Mouse (Mus musculus): ENCODE measurements around the gene Gapvd1. TPM values are rescaled to one million over a fixed set of nuclear protein-coding genes. Genes with fewer than 3 reads are reported as not detected.
"Not testable (repeated sequence)": the region's sequence is repeated elsewhere in the genome, so short reads cannot be mapped to it uniquely, and the experiment has no call there.

Gene Gapvd1
- polyA plus RNA-seq, 1 experiment from 2014 or later: 60.7 TPM

DNA sequence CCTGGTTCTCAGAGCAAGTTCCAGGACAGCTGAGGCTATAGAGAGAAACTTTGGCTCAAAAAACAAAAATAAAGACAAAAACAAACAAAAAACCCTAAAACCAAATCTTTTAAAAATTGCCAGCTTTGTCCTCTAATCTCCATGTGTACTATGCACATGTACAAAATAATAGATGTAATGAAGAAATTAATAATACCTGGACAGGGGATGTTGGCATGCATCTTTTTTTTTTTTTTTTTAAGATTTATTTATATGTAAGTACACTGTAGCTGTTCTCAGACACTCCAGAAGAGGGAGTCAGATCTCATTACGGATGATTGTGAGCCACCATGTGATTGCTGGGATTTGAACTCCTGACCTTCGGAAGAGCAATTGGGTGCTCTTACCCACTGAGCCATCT is 37.5 kb upstream of the Gapvd1 start:
- H3K36me3 ChIP-seq: peaks cover 26% of the 10 kb centered on the region
- WGBS: 85% methylated on average over 2 of the region's 2 CpGs
- not testable (repeated sequence) for H3K9me3 ChIP-seq (replicated peaks); H3K9ac ChIP-seq; H3K27me3 ChIP-seq; H3K4me1 ChIP-seq (replicated peaks); H3K4me3 ChIP-seq; ATAC-seq (replicated peaks; ENCODE audit: insufficient number of reproducible peaks, insufficient read depth, low FRiP score, low read depth); H3K27ac ChIP-seq; H3K4me2 ChIP-seq

DNA sequence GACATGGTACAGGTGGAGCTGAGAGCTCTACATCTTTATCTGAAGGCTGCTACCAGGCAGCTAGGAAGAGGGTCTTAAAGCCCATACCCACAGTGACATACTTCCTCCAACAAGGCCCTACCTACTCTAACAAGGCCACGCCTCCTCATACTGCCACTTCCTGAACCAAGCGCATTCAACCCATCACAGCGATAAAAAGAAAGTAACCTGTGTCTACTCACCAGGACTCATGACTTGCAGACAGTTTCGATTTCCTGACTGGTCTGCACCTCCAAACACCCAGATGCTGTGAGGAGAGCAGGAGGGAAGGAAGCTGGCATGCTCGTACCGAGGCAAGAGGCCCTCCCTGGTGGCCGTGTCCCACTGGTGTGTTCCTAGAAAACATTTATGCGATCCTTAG is 35.2 kb upstream of the Gapvd1 start:
- H3K4me1 ChIP-seq (replicated peaks): peaks cover 6% of the 10 kb centered on the region
- ATAC-seq (replicated peaks; ENCODE audit: insufficient number of reproducible peaks, insufficient read depth, low FRiP score, low read depth): no peak
- H3K27ac ChIP-seq: no peak overlapping the region
- no peak overlapping the region for H3K9ac ChIP-seq
- H3K36me3 ChIP-seq: peaks cover 28% of the 10 kb centered on the region
- no peaks in the 10 kb centered on the region for H3K9me3 ChIP-seq (replicated peaks)
- no peak overlapping the region for H3K4me2 ChIP-seq
- H3K27me3 ChIP-seq: no peaks in the 10 kb centered on the region
- no peak overlapping the region for H3K4me3 ChIP-seq
- 82% methylated on average over 8 of the region's 8 CpGs for WGBS

DNA sequence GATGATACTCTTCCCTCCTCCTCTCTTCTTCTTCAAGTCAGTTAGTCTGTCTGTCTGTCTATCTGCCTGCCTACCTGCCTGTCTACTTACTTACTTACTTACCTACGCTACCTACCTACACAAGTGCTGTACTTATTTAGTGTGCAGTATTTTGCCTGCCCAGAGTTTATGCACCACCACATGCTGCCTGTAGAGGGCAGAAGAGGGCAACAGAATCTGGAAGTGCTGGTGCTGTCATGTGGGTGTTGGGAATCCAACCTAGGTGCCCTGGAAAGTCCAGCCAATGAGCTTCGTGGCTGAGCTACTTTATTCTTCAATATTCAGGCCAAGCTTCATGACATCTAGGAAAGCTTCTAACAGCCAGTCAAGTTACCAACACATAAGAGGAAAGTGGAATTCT is 29.1 kb upstream of the Gapvd1 start:
- 81% methylated on average over 2 of the region's 2 CpGs for WGBS
- no peak for ATAC-seq (replicated peaks; ENCODE audit: insufficient number of reproducible peaks, insufficient read depth, low FRiP score, low read depth)
- Histone ChIP-seq H3K27me3 (no peaks in the 10 kb centered on the region), H3K4me2 (no peak overlapping the region), H3K36me3 (peaks cover 30% of the 10 kb centered on the region), H3K9me3 (replicated peaks) (no peaks in the 10 kb centered on the region), H3K27ac (no peak overlapping the region), H3K4me3 (no peak overlapping the region), H3K4me1 (replicated peaks) (peaks cover 11% of the 10 kb centered on the region), H3K9ac (no peak overlapping the region)

DNA sequence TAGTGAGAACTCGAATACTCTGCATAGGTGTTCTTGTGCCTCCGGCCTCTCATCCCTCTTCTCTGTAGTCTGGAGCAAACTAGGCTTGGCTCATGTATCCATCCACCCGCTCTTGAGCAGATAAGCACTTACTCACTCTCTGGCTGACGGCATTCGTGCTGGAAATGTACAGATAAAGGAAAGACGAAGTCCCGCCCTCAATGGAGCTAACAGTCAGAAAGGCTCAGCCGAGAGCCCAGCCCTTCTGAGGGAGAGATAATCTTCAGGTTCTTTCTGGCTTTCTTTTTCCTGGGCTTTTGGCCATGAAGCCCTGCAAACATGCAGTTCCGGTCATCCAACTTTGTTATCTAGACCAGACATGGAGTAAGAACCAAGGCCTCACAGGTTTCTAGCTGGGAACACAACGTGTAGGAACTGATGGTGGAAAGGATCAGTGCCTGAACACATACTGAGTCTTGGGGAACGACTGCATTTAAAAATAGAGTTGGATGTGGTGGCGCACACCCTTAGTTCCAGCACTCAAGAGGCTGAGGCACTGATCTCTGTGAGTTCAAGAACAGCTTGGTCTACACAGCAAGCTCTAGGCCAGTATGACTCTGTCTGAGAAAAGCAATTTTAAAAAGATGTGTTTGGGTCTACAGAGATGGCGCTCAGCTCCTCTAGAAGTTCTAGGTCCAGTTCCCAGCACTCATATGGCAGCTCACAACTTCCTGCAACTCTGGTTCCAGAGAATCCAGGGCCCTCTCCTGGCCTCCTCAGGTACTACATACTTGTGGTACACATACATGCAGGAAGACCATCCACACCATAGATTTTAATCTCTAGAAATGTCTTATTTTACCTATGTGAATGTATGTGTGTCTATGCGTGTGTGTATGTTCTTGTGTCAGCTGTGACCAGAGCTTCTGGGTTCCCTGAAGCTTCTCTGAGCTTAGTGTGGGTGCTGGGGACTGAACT is 28.3 kb upstream of the Gapvd1 start:
- Histone ChIP-seq H3K4me2 (peak overlapping the region; percentile 15; the same call in 1 of the 2 replicates), H3K9me3 (replicated peaks) (no peaks in the 10 kb centered on the region), H3K4me1 (replicated peaks) (peaks cover 5% of the 10 kb centered on the region), H3K36me3 (peaks cover 30% of the 10 kb centered on the region), H3K27me3 (no peaks in the 10 kb centered on the region), H3K27ac (peak overlapping the region; percentile 47), H3K9ac (no peak overlapping the region), H3K4me3 (no peak overlapping the region)
- peak; percentile 73 for ATAC-seq (replicated peaks; ENCODE audit: insufficient number of reproducible peaks, insufficient read depth, low FRiP score, low read depth)
- WGBS: 55% methylated on average over 14 of the region's 14 CpGs

DNA sequence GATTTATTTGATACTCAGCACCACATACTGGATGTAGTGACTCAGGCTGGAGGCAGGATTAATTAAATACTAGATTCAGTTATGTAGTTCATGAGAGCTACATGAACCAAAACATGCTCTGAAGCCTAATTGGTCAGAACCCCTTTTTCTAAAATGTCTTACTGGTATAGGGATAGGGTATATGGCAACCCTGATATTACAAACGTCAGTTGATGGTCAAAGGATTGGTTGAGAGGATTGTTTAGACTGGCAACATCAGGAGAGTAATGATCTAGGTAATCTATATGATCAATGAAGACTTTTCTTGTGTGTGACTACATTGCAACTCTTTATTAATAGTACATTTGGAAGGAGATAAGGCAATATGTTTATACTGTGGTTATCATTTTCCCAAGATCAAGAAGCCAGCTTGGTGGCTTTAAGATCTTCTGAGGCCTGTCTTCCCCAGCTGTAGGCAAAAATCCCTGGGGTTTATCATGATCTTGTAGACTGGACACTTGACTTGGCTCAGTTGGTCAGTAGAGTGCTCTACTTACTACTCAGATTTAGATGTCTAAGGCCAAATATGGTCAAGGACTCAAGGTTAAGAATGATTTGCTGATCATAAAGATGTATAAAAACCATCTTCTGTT is 22.3 kb upstream of the Gapvd1 start:
- ATAC-seq (replicated peaks; ENCODE audit: insufficient number of reproducible peaks, insufficient read depth, low FRiP score, low read depth): no peak
- Histone ChIP-seq H3K9me3 (replicated peaks) (no peaks in the 10 kb centered on the region), H3K4me2 (peak overlapping the region; percentile 66; the same call in 1 of the 2 replicates), H3K27me3 (no peaks in the 10 kb centered on the region), H3K4me3 (no peak overlapping the region), H3K4me1 (replicated peaks) (peaks cover 44% of the 10 kb centered on the region), H3K36me3 (peaks cover 54% of the 10 kb centered on the region), H3K9ac (no peak overlapping the region), H3K27ac (no peak overlapping the region)
- WGBS: 58% methylated on average over 1 of the region's 1 CpGs

DNA sequence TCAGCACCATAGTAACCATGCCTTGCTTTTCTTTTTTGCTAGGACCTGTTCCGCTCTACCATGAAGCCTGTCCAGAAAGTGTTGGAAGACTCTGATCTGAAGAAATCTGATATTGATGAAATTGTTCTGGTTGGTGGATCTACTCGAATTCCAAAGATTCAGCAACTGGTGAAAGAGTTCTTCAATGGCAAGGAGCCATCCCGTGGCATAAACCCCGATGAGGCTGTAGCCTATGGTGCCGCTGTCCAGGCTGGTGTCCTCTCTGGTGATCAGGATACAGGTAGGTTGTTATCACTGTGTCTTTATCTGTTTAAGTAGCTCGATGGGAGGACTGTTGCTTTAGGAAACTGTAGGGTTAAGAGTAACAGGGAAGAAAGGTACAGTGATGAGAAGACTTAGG is 19.5 kb upstream of the Gapvd1 start:
- H3K4me3 ChIP-seq: peak overlapping the region; percentile 85
- H3K27me3 ChIP-seq: no peaks in the 10 kb centered on the region
- H3K9ac ChIP-seq: no peak overlapping the region
- H3K4me2 ChIP-seq: peak overlapping the region; percentile 66
- peaks cover 48% of the 10 kb centered on the region for H3K36me3 ChIP-seq
- peaks cover 50% of the 10 kb centered on the region for H3K4me1 ChIP-seq (replicated peaks)
- 81% methylated on average over 6 of the region's 6 CpGs for WGBS
- no peak overlapping the region for H3K27ac ChIP-seq
- no peaks in the 10 kb centered on the region for H3K9me3 ChIP-seq (replicated peaks)
- ATAC-seq (replicated peaks; ENCODE audit: insufficient number of reproducible peaks, insufficient read depth, low FRiP score, low read depth): no peak

DNA sequence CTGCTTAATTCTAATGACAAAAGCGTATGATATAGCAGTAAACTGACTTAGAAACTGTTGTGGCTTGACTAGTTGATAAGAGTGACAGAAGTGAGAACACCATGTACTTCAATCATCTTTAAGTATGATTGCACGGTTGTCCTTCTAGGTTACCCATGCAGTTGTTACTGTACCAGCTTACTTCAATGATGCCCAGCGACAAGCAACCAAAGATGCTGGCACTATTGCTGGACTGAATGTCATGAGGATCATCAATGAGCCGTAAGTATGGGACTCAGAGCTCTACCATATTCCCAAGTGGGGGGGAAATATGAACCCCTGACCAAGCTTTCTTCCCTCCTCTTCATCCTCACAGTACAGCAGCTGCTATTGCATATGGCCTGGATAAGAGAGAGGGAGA is 18.6 kb upstream of the Gapvd1 start:
- H3K36me3 ChIP-seq: peaks cover 48% of the 10 kb centered on the region
- peak overlapping the region; percentile 66 for H3K4me2 ChIP-seq
- no peaks in the 10 kb centered on the region for H3K9me3 ChIP-seq (replicated peaks)
- no peak overlapping the region for H3K27ac ChIP-seq
- WGBS: 79% methylated on average over 4 of the region's 4 CpGs
- ATAC-seq (replicated peaks; ENCODE audit: insufficient number of reproducible peaks, insufficient read depth, low FRiP score, low read depth): no peak
- H3K4me1 ChIP-seq (replicated peaks): peaks cover 50% of the 10 kb centered on the region
- no peaks in the 10 kb centered on the region for H3K27me3 ChIP-seq
- no peak overlapping the region for H3K9ac ChIP-seq
- H3K4me3 ChIP-seq: peak overlapping the region; percentile 85

DNA sequence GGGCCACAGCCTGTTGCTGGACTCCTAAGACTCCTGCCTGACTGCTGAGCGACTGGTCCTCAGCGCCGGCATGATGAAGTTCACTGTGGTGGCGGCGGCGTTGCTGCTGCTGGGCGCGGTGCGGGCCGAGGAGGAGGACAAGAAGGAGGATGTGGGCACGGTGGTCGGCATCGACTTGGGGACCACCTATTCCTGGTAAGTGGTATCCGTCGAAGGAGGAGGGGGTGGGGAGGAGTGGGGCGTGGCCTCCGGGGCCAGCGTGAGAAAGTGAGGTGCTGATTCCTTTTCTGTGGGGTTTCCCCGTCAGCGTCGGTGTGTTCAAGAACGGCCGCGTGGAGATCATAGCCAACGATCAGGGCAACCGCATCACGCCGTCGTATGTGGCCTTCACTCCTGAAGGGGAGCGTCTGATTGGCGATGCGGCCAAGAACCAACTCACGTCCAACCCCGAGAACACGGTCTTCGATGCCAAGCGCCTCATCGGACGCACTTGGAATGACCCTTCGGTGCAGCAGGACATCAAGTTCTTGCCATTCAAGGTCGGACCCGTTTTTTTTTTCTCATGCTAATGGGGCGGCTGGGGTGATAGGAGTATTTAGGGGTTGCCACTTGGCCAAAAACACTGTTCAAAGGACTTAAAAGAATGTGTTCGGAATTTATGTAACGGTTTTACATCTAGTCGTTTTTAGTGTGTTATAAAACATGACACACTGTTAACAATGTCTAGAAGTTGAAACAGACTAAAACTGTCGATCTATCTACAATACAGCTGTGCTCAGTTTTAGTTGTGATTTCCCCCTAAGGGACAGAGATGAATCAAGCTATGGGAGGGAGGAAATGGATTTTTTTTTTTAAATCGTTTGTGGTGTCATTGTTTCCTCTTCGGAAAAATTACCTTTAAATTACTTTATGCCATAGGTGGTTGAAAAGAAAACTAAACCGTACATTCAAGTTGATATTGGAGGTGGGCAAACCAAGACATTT is 17.5 kb upstream of the Gapvd1 start:
- Histone ChIP-seq H3K27ac (peak overlapping the region; percentile 88), H3K4me3 (peak overlapping the region; percentile 85), H3K36me3 (peaks cover 41% of the 10 kb centered on the region), H3K9me3 (replicated peaks) (no peaks in the 10 kb centered on the region), H3K4me2 (peak overlapping the region; percentile 66), H3K27me3 (no peaks in the 10 kb centered on the region), H3K4me1 (replicated peaks) (peaks cover 49% of the 10 kb centered on the region), H3K9ac (peak overlapping the region; percentile 90)
- WGBS: 2% methylated on average over 50 of the region's 50 CpGs
- ATAC-seq (replicated peaks; ENCODE audit: insufficient number of reproducible peaks, insufficient read depth, low FRiP score, low read depth): peak; percentile 6

DNA sequence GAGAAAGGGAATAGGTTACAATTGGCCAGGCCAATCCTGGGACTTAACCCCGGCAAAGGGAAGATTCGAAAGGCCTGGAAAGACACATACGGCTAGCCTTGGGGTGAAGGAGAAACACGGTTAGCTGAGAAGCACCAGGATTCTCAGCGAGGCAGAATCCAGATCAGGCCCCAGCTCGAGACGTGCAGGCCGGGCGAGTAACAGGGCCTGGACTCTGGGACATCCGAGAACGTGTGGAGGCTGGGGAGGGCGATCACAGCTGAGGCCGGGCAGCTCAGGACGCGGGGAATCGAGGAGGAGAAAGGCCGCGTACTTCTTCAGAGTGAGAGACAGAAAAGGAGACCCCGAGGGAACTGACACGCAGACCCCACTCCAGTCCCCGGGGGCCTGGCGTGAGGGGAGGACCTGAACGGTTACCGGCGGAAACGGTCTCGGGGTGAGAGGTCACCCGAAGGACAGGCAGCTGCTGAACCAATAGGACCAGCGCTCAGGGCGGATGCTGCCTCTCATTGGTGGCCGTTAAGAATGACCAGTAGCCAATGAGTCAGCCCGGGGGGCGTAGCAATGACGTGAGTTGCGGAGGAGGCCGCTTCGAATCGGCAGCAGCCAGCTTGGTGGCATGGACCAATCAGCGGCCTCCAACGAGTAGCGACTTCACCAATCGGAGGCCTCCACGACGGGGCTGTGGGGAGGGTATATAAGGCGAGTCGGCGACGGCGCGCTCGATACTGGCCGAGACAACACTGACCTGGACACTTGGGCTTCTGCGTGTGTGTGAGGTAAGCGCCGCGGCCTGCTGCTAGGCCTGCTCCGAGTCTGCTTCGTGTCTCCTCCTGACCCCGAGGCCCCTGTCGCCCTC is 16.6 kb upstream of the Gapvd1 start, which contains the start of gene Hspa5:
TSS of gene Hspa5 (plus strand) at position 603 of the 859 bp plus-strand sequence.
- H3K36me3 ChIP-seq: peaks cover 31% of the 10 kb centered on the region
- 0% methylated on average over 60 of the region's 60 CpGs for WGBS
- H3K4me3 ChIP-seq: peak within 1 kb of the TSS; percentile 85
- H3K9ac ChIP-seq: peak within 1 kb of the TSS; percentile 95
- no peaks in the 10 kb centered on the region for H3K27me3 ChIP-seq
- H3K4me1 ChIP-seq (replicated peaks): peaks cover 40% of the 10 kb centered on the region
- peak within 1 kb of the TSS; percentile 66 for H3K4me2 ChIP-seq
- peak; percentile 99 for ATAC-seq (replicated peaks; ENCODE audit: insufficient number of reproducible peaks, insufficient read depth, low FRiP score, low read depth)
- H3K9me3 ChIP-seq (replicated peaks): no peaks in the 10 kb centered on the region
- H3K27ac ChIP-seq: peak within 1 kb of the TSS; percentile 89

DNA sequence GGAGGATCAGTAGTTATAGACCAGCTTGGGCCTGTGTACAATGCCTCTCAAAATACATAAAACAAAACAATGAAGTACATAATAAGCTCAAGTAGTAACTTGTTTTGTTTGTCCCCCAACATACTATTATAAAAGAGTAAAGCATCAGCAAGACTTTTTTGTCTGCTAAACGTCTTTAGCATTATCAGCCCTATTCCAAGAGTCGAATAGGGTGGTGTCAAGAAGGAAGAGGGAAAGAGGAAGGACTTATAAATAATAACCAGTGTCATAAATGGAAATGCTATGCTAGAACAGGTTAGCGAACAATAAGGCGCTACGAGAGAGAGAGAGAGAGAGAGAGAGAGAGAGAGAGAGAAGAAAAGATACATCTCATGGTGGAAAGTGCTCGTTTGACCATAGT is 15.9 kb upstream of the Gapvd1 start:
- H3K4me2 ChIP-seq: peak overlapping the region; percentile 65
- ATAC-seq (replicated peaks; ENCODE audit: insufficient number of reproducible peaks, insufficient read depth, low FRiP score, low read depth): no peak
- H3K9me3 ChIP-seq (replicated peaks): no peaks in the 10 kb centered on the region
- peaks cover 25% of the 10 kb centered on the region for H3K36me3 ChIP-seq
- WGBS: 4% methylated on average over 6 of the region's 6 CpGs
- peak overlapping the region; percentile 85 for H3K4me3 ChIP-seq
- H3K9ac ChIP-seq: peak overlapping the region; percentile 95
- H3K27ac ChIP-seq: peak overlapping the region; percentile 89
- peaks cover 34% of the 10 kb centered on the region for H3K4me1 ChIP-seq (replicated peaks)
- no peaks in the 10 kb centered on the region for H3K27me3 ChIP-seq

All from heart, embryonic 15.5 days (tissue).